Mouse (Mus musculus): Measurements from ENCODE around the gene Xylt1. TPM values are rescaled to one million over a fixed set of nuclear protein-coding genes. Genes with fewer than 3 reads are reported as not detected.

Gene Xylt1
- polyA plus RNA-seq, 1 experiment from 2014 or later, result 1.0 TPM

DNA sequence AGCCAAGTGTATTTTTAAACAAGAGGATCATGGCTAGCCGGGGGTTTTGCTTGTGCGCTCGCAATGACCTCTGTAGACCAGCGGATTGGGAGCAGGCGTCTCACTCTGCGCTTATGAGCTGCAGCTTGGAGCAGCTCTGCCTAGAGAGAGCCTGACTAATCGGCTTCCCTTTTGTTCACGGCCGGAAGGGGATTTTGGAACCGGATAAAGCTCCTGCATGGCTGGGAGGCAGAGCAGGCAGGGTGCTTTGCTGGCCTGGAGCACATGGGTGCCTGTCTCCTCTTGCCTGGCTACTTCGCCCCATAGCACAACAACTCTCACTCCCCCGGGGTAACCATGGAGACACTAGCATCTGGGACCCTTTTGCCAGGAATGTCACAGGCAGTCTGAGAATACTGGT is 172.4 kb downstream of the Xylt1 start:
- no peaks in the 10 kb centered on the region for H3K36me3 ChIP-seq
- H3K4me1 ChIP-seq, result peaks cover 6% of the 10 kb centered on the region
- no peak for ATAC-seq (ENCODE audit: borderline replicate concordance, extremely low read depth, low FRiP score, low TSS enrichment)
- H3K27me3 ChIP-seq, result no peaks in the 10 kb centered on the region
- WGBS, result 58% methylated on average over 12 of the region's 12 CpGs
- H3K9ac ChIP-seq, result no peak overlapping the region
- H3K4me3 ChIP-seq, result no peak overlapping the region
- H3K27ac ChIP-seq, result no peak overlapping the region
- no peak overlapping the region for H3K4me2 ChIP-seq
- no peaks in the 10 kb centered on the region for H3K9me3 ChIP-seq

DNA sequence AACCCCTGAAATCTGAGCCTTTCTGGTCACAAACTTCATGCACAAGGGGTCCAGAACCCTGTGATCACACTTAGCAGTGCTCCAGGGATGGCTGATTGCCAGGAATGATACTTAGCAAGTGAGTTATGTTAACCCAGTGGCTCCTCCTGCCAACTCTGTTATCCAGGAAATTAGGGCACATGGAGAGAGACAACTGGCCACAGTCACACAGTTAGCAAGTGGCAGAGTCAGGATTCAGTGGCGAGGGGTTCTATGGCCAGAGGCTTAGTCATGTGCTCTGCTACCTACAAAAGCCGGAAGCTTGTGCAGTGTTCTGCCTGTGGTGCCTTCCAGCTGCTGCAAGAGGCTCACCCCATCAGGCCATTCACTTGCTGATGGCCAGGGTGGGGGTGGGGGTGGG is 175.0 kb downstream of the Xylt1 start:
- 43% methylated on average over 2 of the region's 2 CpGs for WGBS
- Histone ChIP-seq H3K4me3 (no peak overlapping the region), H3K4me1 (peaks cover 6% of the 10 kb centered on the region), H3K9me3 (no peaks in the 10 kb centered on the region), H3K4me2 (no peak overlapping the region), H3K27me3 (no peaks in the 10 kb centered on the region), H3K36me3 (no peaks in the 10 kb centered on the region), H3K9ac (no peak overlapping the region), H3K27ac (no peak overlapping the region)
- ATAC-seq (ENCODE audit: borderline replicate concordance, extremely low read depth, low FRiP score, low TSS enrichment), result peak; percentile 31; the same call in 1 of the 2 replicates

DNA sequence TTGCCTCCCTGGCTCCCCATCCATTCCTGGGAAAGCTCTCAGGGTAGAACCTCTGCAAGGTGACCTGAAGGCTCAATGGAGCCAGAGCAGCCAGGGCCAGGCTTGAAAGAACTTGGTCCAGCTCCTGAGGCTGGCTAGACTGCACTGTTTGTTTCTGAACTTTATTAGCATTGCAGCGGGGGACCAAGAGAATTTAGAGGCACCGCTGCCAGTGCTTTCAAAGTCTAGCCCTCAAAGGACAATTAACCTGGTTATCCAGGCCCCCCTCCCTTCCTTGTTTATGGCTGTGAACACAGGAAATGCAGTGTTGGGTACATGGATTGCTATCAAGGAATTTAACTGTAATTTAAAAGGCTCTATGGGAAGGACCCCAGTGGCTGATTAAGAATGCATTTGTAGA is 177.4 kb downstream of the Xylt1 start:
- peaks cover 6% of the 10 kb centered on the region for H3K4me1 ChIP-seq
- no peak overlapping the region for H3K4me2 ChIP-seq
- ATAC-seq (ENCODE audit: borderline replicate concordance, extremely low read depth, low FRiP score, low TSS enrichment), result no peak
- H3K4me3 ChIP-seq, result no peak overlapping the region
- H3K27ac ChIP-seq, result no peak overlapping the region
- H3K9me3 ChIP-seq, result no peaks in the 10 kb centered on the region
- H3K36me3 ChIP-seq, result no peaks in the 10 kb centered on the region
- H3K9ac ChIP-seq, result no peak overlapping the region
- no peaks in the 10 kb centered on the region for H3K27me3 ChIP-seq
- 76% methylated on average over 2 of the region's 2 CpGs for WGBS

DNA sequence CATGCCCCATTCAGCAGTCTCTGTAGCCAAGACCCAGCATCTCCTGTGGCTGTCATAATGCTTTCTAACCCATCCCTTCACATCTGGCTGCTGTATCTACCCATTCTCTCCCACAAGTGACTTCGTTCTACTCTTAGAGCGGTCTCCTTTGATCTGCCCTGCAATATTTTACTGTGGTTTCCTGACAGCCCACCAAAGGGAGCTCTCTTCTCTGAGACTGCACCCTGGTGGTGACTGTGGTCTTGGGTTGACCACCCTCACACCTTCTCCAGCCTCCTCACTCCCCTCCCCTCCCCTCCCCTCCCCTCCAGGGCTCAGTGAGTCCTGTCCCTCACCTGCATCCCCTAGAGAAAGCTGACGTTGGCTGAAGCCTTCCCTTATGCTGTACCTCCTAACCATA is 178.3 kb downstream of the Xylt1 start:
- H3K4me2 ChIP-seq, result no peak overlapping the region
- WGBS, result 70% methylated on average over 3 of the region's 3 CpGs
- no peaks in the 10 kb centered on the region for H3K9me3 ChIP-seq
- no peak overlapping the region for H3K27ac ChIP-seq
- no peak overlapping the region for H3K4me3 ChIP-seq
- ATAC-seq (ENCODE audit: borderline replicate concordance, extremely low read depth, low FRiP score, low TSS enrichment), result no peak
- H3K9ac ChIP-seq, result no peak overlapping the region
- H3K4me1 ChIP-seq, result peaks cover 6% of the 10 kb centered on the region
- no peaks in the 10 kb centered on the region for H3K36me3 ChIP-seq
- H3K27me3 ChIP-seq, result no peaks in the 10 kb centered on the region

DNA sequence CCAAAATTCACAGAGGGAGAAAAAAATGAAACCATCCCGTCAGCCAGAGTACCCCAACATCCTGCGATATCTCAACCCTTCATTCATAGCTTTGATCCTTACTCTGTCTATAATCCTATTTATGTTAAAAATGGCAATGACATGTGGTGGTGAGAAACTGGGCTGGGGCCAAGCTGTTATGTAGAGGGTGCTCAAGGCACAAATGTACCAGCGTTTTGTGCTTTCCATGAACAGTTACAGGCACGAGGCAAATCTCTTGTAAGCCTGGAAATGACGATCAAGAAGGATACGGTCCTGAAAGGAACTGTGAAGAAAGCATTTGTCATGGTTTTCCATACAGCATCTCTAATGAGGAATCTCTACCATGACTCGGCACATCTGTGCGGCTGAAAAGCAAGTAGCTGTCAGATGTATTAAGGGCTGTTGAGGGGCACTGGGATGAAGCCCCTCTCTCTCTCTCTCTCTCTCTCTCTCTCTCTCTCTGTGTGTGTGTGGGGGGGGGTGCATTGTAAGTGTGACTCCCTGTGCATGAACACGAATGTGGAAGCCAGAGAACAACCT is 183.2 kb downstream of the Xylt1 start:
- 68% methylated on average over 9 of the region's 9 CpGs for WGBS
- Histone ChIP-seq H3K4me3 (no peak overlapping the region), H3K9ac (no peak overlapping the region), H3K9me3 (no peaks in the 10 kb centered on the region), H3K4me1 (no peaks in the 10 kb centered on the region), H3K27ac (no peak overlapping the region), H3K36me3 (no peaks in the 10 kb centered on the region), H3K27me3 (no peaks in the 10 kb centered on the region), H3K4me2 (no peak overlapping the region)
- ATAC-seq (ENCODE audit: borderline replicate concordance, extremely low read depth, low FRiP score, low TSS enrichment), result no peak

DNA sequence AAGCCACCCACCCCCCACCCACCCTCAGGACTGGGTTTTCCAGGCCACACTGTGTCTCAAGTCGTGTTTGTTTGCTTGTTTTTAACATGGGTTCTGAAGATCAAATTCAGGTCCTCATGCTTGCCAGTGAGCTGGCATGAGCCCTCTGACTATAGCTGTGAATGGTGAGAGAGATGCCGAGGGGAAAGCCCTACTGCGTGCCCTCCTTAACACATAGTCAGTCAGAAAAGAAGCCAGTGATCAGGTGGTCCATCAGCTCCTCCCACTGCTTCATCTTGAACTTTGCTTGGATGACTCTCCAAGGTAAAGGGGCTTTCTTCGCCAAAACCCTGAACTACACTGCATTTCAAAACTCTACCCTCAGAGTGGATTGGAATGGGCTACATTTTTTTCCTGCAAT is 183.8 kb downstream of the Xylt1 start:
- ATAC-seq (ENCODE audit: borderline replicate concordance, extremely low read depth, low FRiP score, low TSS enrichment), result no peak
- no peaks in the 10 kb centered on the region for H3K9me3 ChIP-seq
- H3K36me3 ChIP-seq, result no peaks in the 10 kb centered on the region
- no peaks in the 10 kb centered on the region for H3K27me3 ChIP-seq
- no peak overlapping the region for H3K27ac ChIP-seq
- H3K4me3 ChIP-seq, result no peak overlapping the region
- no peak overlapping the region for H3K4me2 ChIP-seq
- WGBS, result 73% methylated on average over 4 of the region's 4 CpGs
- H3K4me1 ChIP-seq, result no peaks in the 10 kb centered on the region
- H3K9ac ChIP-seq, result no peak overlapping the region

DNA sequence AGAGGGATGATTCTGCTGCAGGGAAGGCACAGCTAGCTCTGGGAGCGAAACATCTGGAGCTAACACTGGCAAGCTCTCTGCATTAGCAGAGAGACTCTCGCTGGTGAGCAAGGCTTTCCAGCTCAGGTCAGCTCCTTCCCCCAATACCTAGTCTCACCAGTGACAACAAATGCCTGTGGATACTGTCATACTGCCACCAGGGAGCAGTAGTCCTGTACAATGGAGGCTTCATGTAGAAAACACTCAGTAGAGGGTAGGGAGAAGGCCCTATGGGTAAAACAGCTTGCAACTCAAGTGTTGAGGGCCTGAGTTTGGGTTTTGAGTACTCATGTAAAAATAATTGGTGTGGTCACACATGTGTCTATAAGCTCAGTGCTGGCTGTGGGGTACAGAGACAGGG is 185.3 kb downstream of the Xylt1 start:
- H3K4me2 ChIP-seq, result no peak overlapping the region
- H3K9ac ChIP-seq, result no peak overlapping the region
- no peak overlapping the region for H3K4me3 ChIP-seq
- ATAC-seq (ENCODE audit: borderline replicate concordance, extremely low read depth, low FRiP score, low TSS enrichment), result no peak
- no peaks in the 10 kb centered on the region for H3K4me1 ChIP-seq
- H3K9me3 ChIP-seq, result no peaks in the 10 kb centered on the region
- H3K36me3 ChIP-seq, result no peaks in the 10 kb centered on the region
- 66% methylated on average over 2 of the region's 2 CpGs for WGBS
- no peaks in the 10 kb centered on the region for H3K27me3 ChIP-seq
- no peak overlapping the region for H3K27ac ChIP-seq

DNA sequence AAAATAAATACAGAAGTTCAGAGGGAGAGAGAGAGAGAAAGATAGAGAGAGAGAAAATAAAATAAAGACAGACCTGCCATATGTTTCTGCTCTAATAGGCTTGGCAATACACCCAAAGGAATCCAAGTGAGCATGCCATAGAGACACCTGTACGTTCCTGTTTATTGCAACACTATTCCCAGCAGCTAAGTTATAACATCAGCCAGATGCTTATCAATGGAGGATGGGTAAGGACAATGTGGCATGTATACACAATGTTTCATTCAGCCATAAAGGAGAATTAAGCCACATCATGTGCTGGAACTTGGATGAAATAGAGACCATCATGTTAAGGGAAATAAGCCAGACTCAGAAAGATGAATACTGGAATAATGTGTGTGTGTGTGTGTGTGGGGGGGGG is 186.1 kb downstream of the Xylt1 start:
- no peak overlapping the region for H3K27ac ChIP-seq
- no peak overlapping the region for H3K9ac ChIP-seq
- ATAC-seq (ENCODE audit: borderline replicate concordance, extremely low read depth, low FRiP score, low TSS enrichment), result no peak
- no peaks in the 10 kb centered on the region for H3K9me3 ChIP-seq
- no peak overlapping the region for H3K4me2 ChIP-seq
- H3K4me1 ChIP-seq, result no peaks in the 10 kb centered on the region
- H3K27me3 ChIP-seq, result no peaks in the 10 kb centered on the region
- H3K36me3 ChIP-seq, result no peaks in the 10 kb centered on the region
- 50% methylated on average over 1 of the region's 1 CpGs for WGBS
- no peak overlapping the region for H3K4me3 ChIP-seq

DNA sequence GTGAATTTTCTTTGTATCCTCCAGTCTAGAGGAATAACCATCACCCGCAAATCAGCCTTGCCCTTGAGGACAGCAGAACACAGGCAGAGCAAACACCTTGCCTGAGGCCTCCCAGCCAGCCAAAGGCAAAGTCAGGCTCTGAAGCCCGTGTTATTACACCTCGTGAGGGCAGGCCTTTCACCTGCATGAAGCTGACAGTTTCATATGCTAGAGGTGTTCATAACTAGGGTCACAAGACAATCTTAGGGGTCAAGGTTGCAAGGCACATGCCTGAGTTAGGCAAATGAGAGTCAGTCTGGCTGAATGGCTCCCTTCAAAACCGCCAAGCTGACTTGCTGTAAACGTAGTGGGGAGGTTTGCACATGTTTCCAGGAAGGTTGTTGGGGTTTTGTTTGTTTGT is 186.5 kb downstream of the Xylt1 start:
- Histone ChIP-seq H3K27me3 (no peaks in the 10 kb centered on the region), H3K4me2 (no peak overlapping the region), H3K9me3 (no peaks in the 10 kb centered on the region), H3K4me1 (no peaks in the 10 kb centered on the region), H3K27ac (no peak overlapping the region), H3K9ac (no peak overlapping the region), H3K4me3 (no peak overlapping the region), H3K36me3 (no peaks in the 10 kb centered on the region)
- ATAC-seq (ENCODE audit: borderline replicate concordance, extremely low read depth, low FRiP score, low TSS enrichment), result no peak
- 69% methylated on average over 5 of the region's 5 CpGs for WGBS

DNA sequence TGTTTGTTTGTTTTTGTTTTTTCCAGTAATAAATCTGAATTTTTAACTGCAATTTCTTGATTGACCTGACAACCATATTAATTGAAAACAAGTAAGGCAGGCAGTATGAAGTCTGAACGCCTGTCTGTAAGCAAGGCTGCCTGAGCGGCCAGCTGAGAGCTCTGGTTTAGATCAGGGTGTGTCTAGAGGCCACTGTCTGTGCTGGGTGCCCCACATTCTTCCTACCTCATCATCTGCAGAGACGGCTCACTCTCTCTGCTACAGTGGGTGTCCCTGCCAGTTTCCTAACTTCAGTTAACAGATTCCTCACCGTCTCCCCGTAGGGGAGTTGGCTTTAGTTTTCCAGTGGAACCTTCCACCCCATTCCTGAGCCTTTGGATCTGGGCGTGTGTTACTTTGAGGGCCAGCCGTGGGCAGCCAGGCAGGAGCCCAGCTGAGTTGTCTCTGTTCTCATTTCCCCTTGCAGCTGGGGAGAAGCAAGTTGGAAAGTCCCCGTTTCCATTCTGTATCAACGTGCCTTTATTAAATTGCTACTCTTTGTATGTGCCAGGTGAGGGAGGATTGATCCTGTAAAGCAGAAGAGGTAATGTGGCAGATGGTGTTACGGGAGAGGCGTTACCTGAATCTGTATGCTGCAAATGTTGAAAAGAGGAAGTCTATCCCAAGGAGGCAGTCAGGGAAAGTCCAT is 187.0 kb downstream of the Xylt1 start:
- ATAC-seq (ENCODE audit: borderline replicate concordance, extremely low read depth, low FRiP score, low TSS enrichment), result no peak
- H3K4me1 ChIP-seq, result no peaks in the 10 kb centered on the region
- no peaks in the 10 kb centered on the region for H3K9me3 ChIP-seq
- 78% methylated on average over 11 of the region's 11 CpGs for WGBS
- no peak overlapping the region for H3K4me3 ChIP-seq
- no peak overlapping the region for H3K4me2 ChIP-seq
- no peaks in the 10 kb centered on the region for H3K27me3 ChIP-seq
- H3K36me3 ChIP-seq, result no peaks in the 10 kb centered on the region
- H3K9ac ChIP-seq, result no peak overlapping the region
- H3K27ac ChIP-seq, result no peak overlapping the region

DNA sequence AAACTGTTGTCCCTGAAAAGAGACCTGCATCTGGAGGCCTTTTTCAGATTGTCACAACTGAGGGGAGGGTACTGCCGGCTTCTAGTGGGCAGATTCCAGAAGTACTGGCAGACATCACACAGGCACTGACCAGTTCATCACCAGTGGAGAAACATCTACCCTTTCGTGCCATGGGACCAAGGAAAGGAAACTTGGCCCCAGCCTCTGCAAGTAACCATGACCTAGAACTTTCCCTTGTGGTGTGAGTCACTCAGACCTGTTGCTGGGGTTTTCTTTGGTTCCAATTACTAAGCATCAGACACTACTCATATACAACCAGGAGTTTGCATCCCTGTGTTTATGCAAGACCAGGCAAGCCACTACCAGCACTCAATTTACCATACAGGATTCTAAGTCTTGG is 190.4 kb downstream of the Xylt1 start:
- WGBS, result 77% methylated on average over 2 of the region's 2 CpGs
- H3K9ac ChIP-seq, result no peak overlapping the region
- H3K27ac ChIP-seq, result no peak overlapping the region
- H3K4me1 ChIP-seq, result no peaks in the 10 kb centered on the region
- H3K4me3 ChIP-seq, result no peak overlapping the region
- no peaks in the 10 kb centered on the region for H3K9me3 ChIP-seq
- ATAC-seq (ENCODE audit: borderline replicate concordance, extremely low read depth, low FRiP score, low TSS enrichment), result no peak
- no peaks in the 10 kb centered on the region for H3K36me3 ChIP-seq
- H3K27me3 ChIP-seq, result no peaks in the 10 kb centered on the region
- H3K4me2 ChIP-seq, result no peak overlapping the region

DNA sequence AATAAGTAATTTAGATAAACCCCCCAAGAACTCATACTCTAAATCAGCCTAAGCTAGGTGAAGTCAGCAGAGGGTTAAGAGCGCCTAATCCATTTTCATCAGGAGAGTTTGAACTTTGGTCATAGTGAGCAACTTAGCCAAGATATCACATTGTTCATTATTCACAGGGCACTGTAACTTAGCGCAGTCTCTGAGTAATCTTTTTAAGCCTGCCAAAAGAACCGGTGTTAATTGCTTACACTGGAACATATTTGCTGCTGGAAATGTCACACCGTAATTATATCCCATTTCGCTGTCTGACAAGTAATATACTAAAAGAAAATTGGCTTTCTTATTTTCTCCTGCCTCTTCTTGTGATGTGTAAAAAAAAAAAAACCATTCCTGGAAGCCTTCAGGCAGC is 190.9 kb downstream of the Xylt1 start:
- Histone ChIP-seq H3K4me3 (no peak overlapping the region), H3K9ac (no peak overlapping the region), H3K4me1 (no peaks in the 10 kb centered on the region), H3K36me3 (no peaks in the 10 kb centered on the region), H3K4me2 (no peak overlapping the region), H3K9me3 (no peaks in the 10 kb centered on the region), H3K27me3 (no peaks in the 10 kb centered on the region), H3K27ac (no peak overlapping the region)
- no peak for ATAC-seq (ENCODE audit: borderline replicate concordance, extremely low read depth, low FRiP score, low TSS enrichment)
- 61% methylated on average over 5 of the region's 5 CpGs for WGBS

DNA sequence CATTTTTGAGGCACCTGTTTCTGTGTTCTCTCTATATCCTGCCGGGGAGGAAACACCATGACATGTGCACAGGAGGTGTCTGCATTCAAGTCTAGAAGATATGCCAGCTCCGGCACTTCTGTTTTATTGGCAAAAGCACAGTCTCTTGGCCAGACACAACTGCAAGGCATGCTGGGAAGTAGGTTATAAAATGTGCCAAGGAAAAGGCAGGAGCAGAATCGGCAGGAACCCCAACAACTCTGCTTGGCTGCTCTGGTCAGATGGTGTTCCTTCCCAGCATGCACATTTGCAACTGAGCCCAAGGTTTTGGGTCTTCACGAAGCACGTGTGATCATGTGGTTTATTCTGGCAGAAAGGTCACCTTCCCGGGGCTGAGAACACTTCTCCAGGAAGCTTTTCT is 192.4 kb downstream of the Xylt1 start:
- Histone ChIP-seq H3K4me2 (no peak overlapping the region), H3K4me1 (no peaks in the 10 kb centered on the region), H3K9ac (no peak overlapping the region), H3K4me3 (no peak overlapping the region), H3K27ac (no peak overlapping the region), H3K36me3 (no peaks in the 10 kb centered on the region), H3K9me3 (no peaks in the 10 kb centered on the region), H3K27me3 (no peaks in the 10 kb centered on the region)
- 64% methylated on average over 6 of the region's 6 CpGs for WGBS
- ATAC-seq (ENCODE audit: borderline replicate concordance, extremely low read depth, low FRiP score, low TSS enrichment), result no peak

Data from lung, embryonic 15.5 days (tissue).